Mouse (Mus musculus) forebrain, postnatal 0 days (tissue): ENCODE measurements around the gene Gch1. TPM values are rescaled to one million over a fixed set of nuclear protein-coding genes. Genes with fewer than 3 reads are reported as not detected.

Experiments used
- ATAC-seq: fragments of 200-750 bp; cut with Nextera tagmentation; 2 replicates; pipeline ENCODE4 v1.8.0; 2017; ENCODE audit warnings: mild to moderate bottlenecking, moderate library complexity
- DNase-seq: peaks from one replicate; pipeline ENCODE4 v3.0.0-alpha.2; 2015
- H3K27ac ChIP-seq: fragments of 300-500 bp; sonication (generic); 2 replicates; pipeline ENCODE4 v1.5.1; 2014; ENCODE audit warnings: low read depth, mild to moderate bottlenecking, antibody characterized with exemption, low read length, moderate library complexity, mixed read lengths
- H3K27me3 ChIP-seq: fragments of 300-500 bp; sonication (generic); 2 replicates; pipeline ENCODE4 v1.6.1; 2014; ENCODE audit warnings: mild to moderate bottlenecking, low read length, mixed read lengths; ENCODE audit not compliant: insufficient read depth
- H3K36me3 ChIP-seq: fragments of 300-500 bp; sonication (generic); 2 replicates; pipeline ENCODE4 v1.6.1; 2014; ENCODE audit warnings: mild to moderate bottlenecking, moderate library complexity; ENCODE audit not compliant: insufficient read depth
- H3K4me1 ChIP-seq: fragments of 300-500 bp; sonication (generic); 2 replicates; pipeline ENCODE4 v1.6.1; 2014; ENCODE audit warnings: antibody characterized with exemption; ENCODE audit not compliant: insufficient read depth
- H3K4me2 ChIP-seq: fragments of 300-500 bp; sonication (generic); 2 replicates; pipeline ENCODE4 v1.6.1; 2014; ENCODE audit warnings: low read depth, mild to moderate bottlenecking, moderate library complexity
- H3K4me3 ChIP-seq: fragments of 300-500 bp; sonication (generic); 2 replicates; pipeline ENCODE4 v1.5.1; 2014; ENCODE audit warnings: low read depth, low read length, mixed read lengths
- H3K9ac ChIP-seq: fragments of 300-500 bp; sonication (generic); 2 replicates; pipeline ENCODE4 v1.6.1; 2014; ENCODE audit warnings: mild to moderate bottlenecking
- H3K9me3 ChIP-seq: fragments of 300-500 bp; sonication (generic); 2 replicates; pipeline ENCODE4 v1.6.1; 2016; ENCODE audit warnings: low read length
- CTCF ChIP-seq: sonication (generic); IDR thresholded peaks from 2 replicates; pipeline ENCODE4 v1.5.1; 2016; ENCODE audit warnings: antibody characterized with exemption, control low read depth, low read depth
- WGBS: fragments of 180-500 bp; shearing (Covaris S2); extraction: QIAGEN DNeasy Blood & Tissue Kit; methylation state at CpG from one replicate; pipeline ENCODE4 v1.1.7; 2014; 5-methylcytosine and 5-hydroxymethylcytosine counted together
- polyA plus RNA-seq: library from polyadenylated mRNA; unstranded; fragments of >200 nt; fragmentation: Nextera tagmentation; extraction: Ambion mirVana; gene quantifications from 2 replicates; pipeline ENCODE4 v1.2.1, GENCODE M21; 2015
- total RNA-seq: library from RNA; depleted of rRNA; stranded (reverse); fragments of >200 nt; gene quantifications from 2 replicates; pipeline ENCODE4 v1.2.3, GENCODE M21; 2014

Gch1 gene
- total and polyA plus RNA-seq, 2 experiments from 2014 or later, result 1.7 to 3.8 TPM

- Histone ChIP-seq H3K9ac (no peak overlapping the region), H3K4me1 (no peaks in the 10 kb centered on the region), H3K4me3 (no peak overlapping the region), H3K4me2 (no peak overlapping the region), H3K9me3 (no peaks in the 10 kb centered on the region), H3K36me3 (no peaks in the 10 kb centered on the region), H3K27ac (no peak overlapping the region), H3K27me3 (no peaks in the 10 kb centered on the region)
- no peak for TF ChIP-seq CTCF
- 89% methylated on average over 5 of the region's 5 CpGs for WGBS
- no peak for DNase-seq
- no peak for ATAC-seq
Observed at GRCm38 (mm10) chr14:47165117-47165516, 24.1 kb downstream of the Gch1 start.

- 60% methylated on average over 4 of the region's 5 CpGs for WGBS
- H3K9ac ChIP-seq, result no peak overlapping the region
- no peak overlapping the region for H3K4me2 ChIP-seq
- no peak overlapping the region for H3K4me3 ChIP-seq
- ATAC-seq (no peak), DNase-seq (no peak)
- H3K9me3 ChIP-seq, result no peaks in the 10 kb centered on the region
- no peak for TF ChIP-seq CTCF
- H3K27ac ChIP-seq, result no peak overlapping the region
- H3K4me1 ChIP-seq, result no peaks in the 10 kb centered on the region
- H3K36me3 ChIP-seq, result no peaks in the 10 kb centered on the region
- H3K27me3 ChIP-seq, result no peaks in the 10 kb centered on the region
Observed at GRCm38 (mm10) chr14:47161921-47162427, 27.2 kb downstream of the Gch1 start.

GRCm38 (mm10) chr14:47160051-47160640 is 29.1 kb downstream of the Gch1 start:
- no peak overlapping the region for H3K9ac ChIP-seq
- no peak overlapping the region for H3K4me2 ChIP-seq
- no peaks in the 10 kb centered on the region for H3K4me1 ChIP-seq
- no peak overlapping the region for H3K4me3 ChIP-seq
- no peak for DNase-seq
- WGBS, result 77% methylated on average over 2 of the region's 2 CpGs
- H3K9me3 ChIP-seq, result no peaks in the 10 kb centered on the region
- no peak overlapping the region for H3K27ac ChIP-seq
- ATAC-seq, result no peak
- H3K36me3 ChIP-seq, result no peaks in the 10 kb centered on the region
- H3K27me3 ChIP-seq, result no peaks in the 10 kb centered on the region
- TF ChIP-seq CTCF, result no peak

GRCm38 (mm10) chr14:47154303-47154702 is 34.9 kb downstream of the Gch1 start:
- ATAC-seq, result no peak
- H3K9ac ChIP-seq, result no peak overlapping the region
- H3K4me2 ChIP-seq, result no peak overlapping the region
- H3K4me1 ChIP-seq, result no peaks in the 10 kb centered on the region
- no peak overlapping the region for H3K4me3 ChIP-seq
- WGBS, result 92% methylated on average over 3 of the region's 3 CpGs
- DNase-seq, result no peak
- no peak overlapping the region for H3K27ac ChIP-seq
- no peak for TF ChIP-seq CTCF
- H3K9me3 ChIP-seq, result no peaks in the 10 kb centered on the region
- no peaks in the 10 kb centered on the region for H3K27me3 ChIP-seq
- H3K36me3 ChIP-seq, result no peaks in the 10 kb centered on the region

- no peak overlapping the region for H3K9ac ChIP-seq
- no peak overlapping the region for H3K4me3 ChIP-seq
- H3K27me3 ChIP-seq, result no peaks in the 10 kb centered on the region
- 81% methylated on average over 6 of the region's 6 CpGs for WGBS
- no peaks in the 10 kb centered on the region for H3K36me3 ChIP-seq
- ATAC-seq, result no peak
- no peak overlapping the region for H3K4me2 ChIP-seq
- no peak overlapping the region for H3K27ac ChIP-seq
- no peaks in the 10 kb centered on the region for H3K4me1 ChIP-seq
- TF ChIP-seq CTCF, result no peak
- no peaks in the 10 kb centered on the region for H3K9me3 ChIP-seq
- no peak for DNase-seq
Observed at GRCm38 (mm10) chr14:47151306-47151705, 37.9 kb downstream of the Gch1 start.

GRCm38 (mm10) chr14:47144326-47144725 is 44.9 kb downstream of the Gch1 start:
- no peak for TF ChIP-seq CTCF
- DNase-seq (no peak), ATAC-seq (no peak)
- H3K4me2 ChIP-seq, result no peak overlapping the region
- H3K27me3 ChIP-seq, result no peaks in the 10 kb centered on the region
- 96% methylated on average over 5 of the region's 5 CpGs for WGBS
- H3K4me1 ChIP-seq, result no peaks in the 10 kb centered on the region
- H3K27ac ChIP-seq, result no peak overlapping the region
- no peak overlapping the region for H3K4me3 ChIP-seq
- no peak overlapping the region for H3K9ac ChIP-seq
- H3K9me3 ChIP-seq, result no peaks in the 10 kb centered on the region
- H3K36me3 ChIP-seq, result no peaks in the 10 kb centered on the region

- no peaks in the 10 kb centered on the region for H3K4me1 ChIP-seq
- H3K4me2 ChIP-seq, result no peak overlapping the region
- no peak overlapping the region for H3K4me3 ChIP-seq
- no peak overlapping the region for H3K9ac ChIP-seq
- H3K9me3 ChIP-seq, result no peaks in the 10 kb centered on the region
- WGBS, result 85% methylated on average over 3 of the region's 3 CpGs
- no peaks in the 10 kb centered on the region for H3K36me3 ChIP-seq
- H3K27ac ChIP-seq, result no peak overlapping the region
- DNase-seq, result no peak
- ATAC-seq, result no peak
- no peak for TF ChIP-seq CTCF
- no peaks in the 10 kb centered on the region for H3K27me3 ChIP-seq
Observed at GRCm38 (mm10) chr14:47138853-47139252, 50.4 kb downstream of the Gch1 start.
